Mouse (Mus musculus) T-cell, adult 2 months (primary cell): ENCODE results near the gene Olfr239.
"Not testable (repeated sequence)": the region's sequence is repeated elsewhere in the genome, so short reads cannot be mapped to it uniquely, and the experiment has no call there.

Experiments
- DNase-seq: peaks from one replicate; pipeline ENCODE4 v3.0.0; 2022; ENCODE audit warnings: low spot score

The Olfr239 gene

DNA sequence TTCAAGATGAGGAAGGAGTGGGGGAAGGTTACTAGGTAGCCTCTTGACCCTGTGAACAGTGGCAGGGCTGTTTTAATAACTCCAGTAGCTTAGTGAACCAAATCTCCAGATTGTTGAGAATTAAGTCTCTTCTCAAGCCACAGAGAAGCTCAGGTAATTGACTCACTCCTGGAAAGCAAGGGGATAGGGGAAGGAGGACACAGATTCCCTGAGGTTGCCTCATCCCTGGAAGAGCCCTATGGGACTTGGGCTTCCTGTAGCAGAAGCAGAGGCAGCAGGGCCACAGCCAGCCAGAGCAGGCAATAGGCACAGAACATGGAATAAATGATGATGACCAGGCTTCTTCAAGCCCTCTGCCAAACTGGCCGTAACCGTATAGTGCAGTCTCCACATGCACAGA, at the start of gene Olfr239:
Olfr239 (plus strand) TSS at position 301 of the 400 bp plus-strand sequence.
- DNase-seq: not testable (repeated sequence)

DNA sequence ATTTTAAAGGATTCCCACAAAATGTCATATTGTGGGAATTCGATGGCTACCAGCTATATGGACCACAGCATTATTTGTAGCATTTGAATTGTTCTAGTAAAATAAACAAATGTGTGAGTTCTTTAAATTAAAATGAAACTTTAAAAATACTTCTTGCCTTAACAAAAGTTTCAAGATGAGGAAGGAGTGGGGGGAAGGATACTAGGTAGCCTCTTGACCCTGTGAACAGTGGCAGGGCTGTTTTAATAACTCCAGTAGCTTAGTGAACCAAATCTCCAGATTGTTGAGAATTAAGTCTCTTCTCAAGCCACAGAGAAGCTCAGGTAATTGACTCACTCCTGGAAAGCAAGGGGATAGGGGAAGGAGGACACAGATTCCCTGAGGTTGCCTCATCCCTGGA, 23.0 kb upstream of the Olfr239 start, which contains the start of gene Olfr55:
Olfr55 (plus strand) TSS at position 301 of the 400 bp plus-strand sequence.
- DNase-seq: not testable (repeated sequence)

DNA sequence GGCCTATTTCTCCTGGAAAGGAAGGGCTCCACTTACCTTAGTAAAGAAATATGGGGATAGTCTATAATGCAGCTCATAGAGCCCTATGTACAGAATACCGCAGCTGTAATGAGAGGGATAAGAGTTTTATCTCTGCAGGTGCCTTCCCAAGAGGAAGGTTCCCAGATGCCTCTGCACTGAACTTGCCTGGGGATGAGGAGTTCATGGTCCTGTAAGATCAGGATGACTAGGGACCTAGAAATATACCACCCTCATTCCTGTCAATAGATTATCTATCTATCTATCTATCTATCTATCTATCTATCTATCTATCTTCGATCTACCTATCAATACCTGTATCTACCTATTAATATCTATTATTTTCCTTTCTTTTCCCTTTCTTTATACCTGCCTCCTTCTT, 30.5 kb downstream of the Olfr239 start, which contains the start of gene Olfr1564:
Olfr1564 (minus strand) TSS at position 101 of the 400 bp plus-strand sequence.
- DNase-seq: no peak

DNA sequence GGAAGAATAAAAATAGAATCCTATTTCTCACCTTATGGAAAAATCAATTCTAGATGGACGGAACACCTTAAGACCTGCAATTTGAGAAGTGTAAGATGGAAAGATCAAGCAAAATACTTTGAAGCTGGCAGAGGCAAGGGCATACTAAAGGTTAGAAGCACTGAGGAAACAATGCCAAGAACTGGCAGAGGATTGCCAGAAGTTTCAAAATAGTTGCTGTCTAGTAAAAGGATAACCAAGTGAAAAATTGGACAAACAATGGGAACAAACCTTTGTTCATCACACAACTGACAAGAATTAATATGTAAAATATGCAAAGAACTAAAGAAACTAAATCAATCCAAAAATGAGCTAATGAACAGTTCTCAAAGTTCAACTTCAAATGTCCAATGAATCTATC, 45.5 kb downstream of the Olfr239 start:
- not testable (repeated sequence) for DNase-seq
